Mouse (Mus musculus) midbrain, embryonic 13.5 days (tissue): ENCODE data around the gene Gm4297. TPM values are rescaled to one million over a fixed set of nuclear protein-coding genes. Genes with fewer than 3 reads are reported as not detected.
"Not testable (repeated sequence)": the region's sequence is repeated elsewhere in the genome, so short reads cannot be mapped to it uniquely, and the experiment has no call there.

Experiments used
- ATAC-seq: fragments of 200-750 bp; cut with Nextera tagmentation; 2 replicates; pipeline ENCODE4 v1.8.0; 2017; ENCODE audit warnings: mild to moderate bottlenecking, moderate TSS enrichment, moderate library complexity
- H3K27ac ChIP-seq: fragments of 300-500 bp; sonication (generic); 2 replicates; pipeline ENCODE4 v1.5.1; 2015; ENCODE audit warnings: inconsistent platforms, mild to moderate bottlenecking, moderate library complexity
- H3K27me3 ChIP-seq: fragments of 300-500 bp; sonication (generic); 2 replicates; pipeline ENCODE4 v1.6.1; 2015; ENCODE audit warnings: mild to moderate bottlenecking, inconsistent platforms
- H3K36me3 ChIP-seq: fragments of 300-500 bp; sonication (generic); 2 replicates; pipeline ENCODE4 v1.6.1; 2015; ENCODE audit warnings: mild to moderate bottlenecking, inconsistent platforms
- H3K4me1 ChIP-seq: fragments of 300-500 bp; sonication (generic); replicated peaks from 2 replicates; pipeline ENCODE4 v1.6.1; 2015; ENCODE audit warnings: inconsistent platforms
- H3K4me2 ChIP-seq: fragments of 300-500 bp; sonication (generic); replicated peaks from 2 replicates; pipeline ENCODE4 v1.6.1; 2015; ENCODE audit warnings: moderate library complexity, mild to moderate bottlenecking, inconsistent platforms
- H3K4me3 ChIP-seq: fragments of 300-500 bp; sonication (generic); replicated peaks from 2 replicates; pipeline ENCODE4 v1.5.1; 2015; ENCODE audit warnings: mild to moderate bottlenecking, inconsistent platforms
- H3K9ac ChIP-seq: fragments of 300-500 bp; sonication (generic); replicated peaks from 2 replicates; pipeline ENCODE4 v1.6.1; 2015; ENCODE audit warnings: mild to moderate bottlenecking, inconsistent platforms
- H3K9me3 ChIP-seq: fragments of 300-500 bp; sonication (generic); 2 replicates; pipeline ENCODE4 v1.6.1; 2016; ENCODE audit warnings: mild to moderate bottlenecking, inconsistent platforms
- WGBS: fragments of 180-500 bp; shearing (Covaris S2); methylation state at CpG from one replicate; pipeline ENCODE4 v1.1.7; 2015; 5-methylcytosine and 5-hydroxymethylcytosine counted together
- microRNA-seq: library from miRNA; unstranded; fragments of <30 nt; microRNA quantifications from one replicate; pipeline ENCODE4, GENCODE M21; 2016
- polyA plus RNA-seq: library from polyadenylated mRNA; unstranded; fragments of >200 nt; fragmentation: Nextera tagmentation; extraction: Ambion mirVana; gene quantifications from 2 replicates; pipeline ENCODE4 v1.2.1, GENCODE M21; 2015

Gene Gm4297
- polyA plus RNA-seq, result not detected in 2 replicates

- H3K9ac ChIP-seq, H3K9me3 ChIP-seq, H3K27me3 ChIP-seq, H3K36me3 ChIP-seq, H3K4me3 ChIP-seq, H3K4me1 ChIP-seq, H3K4me2 ChIP-seq, ATAC-seq, H3K27ac ChIP-seq: not testable (repeated sequence)
- WGBS, result 85% methylated on average over 4 of the region's 4 CpGs
These were observed at the start of gene Gm4297 for GRCm38 (mm10) chrX:24574795-24575194. Gene Gm4297 (minus strand): TSS chrX:24574895.

Small RNA genes within 50 kb of the gene (microRNA-seq; reads per million reads assigned to microRNA genes)
- gene Gm27839 (not detected), gene Gm27910 (not detected)

Other genes starting within 250 kb of the Gm4297 start
- gene Gm5934, start 74.1 kb downstream of the Gm4297 start, polyA plus RNA-seq, result not detected in 2 replicates
- gene Gm5935, start 200.3 kb upstream of the Gm4297 start, polyA plus RNA-seq, result not detected in 2 replicates